Mouse (Mus musculus): ENCODE measurements around the gene Gpx1.

DNA sequence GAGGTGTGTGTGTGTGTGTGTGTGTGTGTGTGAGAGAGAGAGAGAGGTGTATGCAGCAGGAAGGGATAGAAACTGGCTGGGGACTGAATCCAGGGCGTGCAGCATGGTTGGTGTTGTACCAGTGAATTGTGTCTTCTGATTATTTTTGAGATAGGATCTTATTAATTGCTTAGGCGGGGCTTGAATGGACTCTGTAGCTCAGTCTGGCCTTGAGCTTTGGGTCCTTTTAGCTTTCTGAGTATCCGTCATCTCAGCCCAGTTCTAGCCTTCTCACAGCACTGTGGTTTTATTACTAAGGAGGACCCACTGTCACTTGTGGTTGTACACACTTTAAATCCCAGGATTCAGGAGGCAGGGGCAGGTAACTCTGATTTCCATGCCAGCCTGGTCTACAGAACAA, 4.6 kb downstream of the Gpx1 start:
- TF ChIP-seq EP300 (optimal IDR thresholded peaks at IDR 0.05), result no peak
- no peak for TF ChIP-seq CTCF (IDR thresholded peaks at IDR 0.05; ENCODE audit: low read depth)
